Mouse (Mus musculus): ENCODE measurements at regions not wholly inside any gene's neighbourhood (a gene's known extent, or its start where the extent isn't known, plus 50 kb on each side); places are given as distances from the start of the nearest gene placed in this dataset.
"Not testable (repeated sequence)": the region's sequence is repeated elsewhere in the genome, so short reads cannot be mapped to it uniquely, and the experiment has no call there.

DNA sequence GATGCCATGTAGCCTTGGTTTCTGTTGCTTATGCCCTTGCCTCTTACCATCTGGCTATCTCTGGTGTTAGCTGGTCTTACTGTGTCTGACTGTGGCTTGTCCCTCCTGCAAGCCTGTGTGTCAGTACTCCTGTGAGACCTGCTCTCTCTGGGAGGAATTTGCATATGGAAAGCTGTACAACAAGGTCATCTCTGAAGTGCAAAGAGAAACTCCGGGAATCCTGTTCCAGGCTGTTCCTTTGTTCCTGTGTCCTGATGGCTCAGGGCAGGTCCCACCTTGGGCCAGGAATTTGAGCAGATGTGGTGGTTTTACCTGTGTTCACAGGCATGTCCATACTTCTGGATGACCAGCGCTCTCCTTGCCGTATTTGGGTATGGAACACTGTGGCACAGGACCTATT lies 218.6 kb upstream of the Nsun6 start:
- H3K4me1 ChIP-seq (replicated peaks; ENCODE audit: control insufficient read depth, insufficient read depth, low read length): no peaks in the 10 kb centered on the region
- DNase-seq (ENCODE audit: low spot score): no peak
- 91% methylated on average over 3 of the region's 3 CpGs for WGBS

GRCm38 (mm10) chr2:15260486-15261165 lies 205.8 kb upstream of the Nsun6 start:
- ATAC-seq (ENCODE audit: low FRiP score) (no peak), DNase-seq (ENCODE audit: low spot score) (peak; percentile 45)
- no peak overlapping the region for H3K9ac ChIP-seq

More for the DNA sequence above, 218.6 kb upstream of the Nsun6 start:
- H3K9me3 ChIP-seq (ENCODE audit: control insufficient read depth, low read length): no peaks in the 10 kb centered on the region
- no peak overlapping the region for H3K27ac ChIP-seq
- no peaks in the 10 kb centered on the region for H3K36me3 ChIP-seq (replicated peaks; ENCODE audit: control insufficient read depth, insufficient read depth)
- H3K9ac ChIP-seq: no peak overlapping the region
- H3K4me3 ChIP-seq (replicated peaks; ENCODE audit: low read length): no peak overlapping the region
- H3K27me3 ChIP-seq (ENCODE audit: control insufficient read depth, insufficient read depth, low read length): no peaks in the 10 kb centered on the region
- no peak for ATAC-seq (ENCODE audit: low FRiP score)
- H3K4me2 ChIP-seq (replicated peaks): no peak overlapping the region

GRCm38 (mm10) chr2:15242276-15242675 lies 187.4 kb upstream of the Nsun6 start:
- 87% methylated on average over 1 of the region's 1 CpGs for WGBS
- not testable (repeated sequence) for H3K27ac ChIP-seq; H3K36me3 ChIP-seq (replicated peaks; ENCODE audit: control insufficient read depth, insufficient read depth); DNase-seq (ENCODE audit: low spot score); H3K27me3 ChIP-seq (ENCODE audit: control insufficient read depth, insufficient read depth, low read length); H3K4me2 ChIP-seq (replicated peaks); H3K9me3 ChIP-seq (ENCODE audit: control insufficient read depth, low read length); ATAC-seq (ENCODE audit: low FRiP score); H3K9ac ChIP-seq; H3K4me1 ChIP-seq (replicated peaks; ENCODE audit: control insufficient read depth, insufficient read depth, low read length); H3K4me3 ChIP-seq (replicated peaks; ENCODE audit: low read length)

More at GRCm38 (mm10) chr2:15260486-15261165, 205.8 kb upstream of the Nsun6 start:
- Histone ChIP-seq H3K27me3 (ENCODE audit: control insufficient read depth, insufficient read depth, low read length) (no peaks in the 10 kb centered on the region), H3K4me2 (replicated peaks) (no peak overlapping the region), H3K36me3 (replicated peaks; ENCODE audit: control insufficient read depth, insufficient read depth) (no peaks in the 10 kb centered on the region), H3K4me1 (replicated peaks; ENCODE audit: control insufficient read depth, insufficient read depth, low read length) (no peaks in the 10 kb centered on the region), H3K27ac (no peak overlapping the region), H3K4me3 (replicated peaks; ENCODE audit: low read length) (no peak overlapping the region), H3K9me3 (ENCODE audit: control insufficient read depth, low read length) (no peaks in the 10 kb centered on the region)
- WGBS: 32% methylated on average over 4 of the region's 4 CpGs

- H3K36me3 ChIP-seq (replicated peaks; ENCODE audit: control insufficient read depth, insufficient read depth): no peaks in the 10 kb centered on the region
- no peak overlapping the region for H3K27ac ChIP-seq
- no peaks in the 10 kb centered on the region for H3K9me3 ChIP-seq (ENCODE audit: control insufficient read depth, low read length)
- peak; percentile 40 for DNase-seq (ENCODE audit: low spot score)
- no peak for ATAC-seq (ENCODE audit: low FRiP score)
- H3K4me1 ChIP-seq (replicated peaks; ENCODE audit: control insufficient read depth, insufficient read depth, low read length): no peaks in the 10 kb centered on the region
- no peak overlapping the region for H3K4me2 ChIP-seq (replicated peaks)
- WGBS: 50% methylated on average over 4 of the region's 4 CpGs
- no peak overlapping the region for H3K9ac ChIP-seq
- no peak overlapping the region for H3K4me3 ChIP-seq (replicated peaks; ENCODE audit: low read length)
- no peaks in the 10 kb centered on the region for H3K27me3 ChIP-seq (ENCODE audit: control insufficient read depth, insufficient read depth, low read length)
Observed at GRCm38 (mm10) chr2:15221910-15222309, 167.0 kb upstream of the Nsun6 start.

DNA sequence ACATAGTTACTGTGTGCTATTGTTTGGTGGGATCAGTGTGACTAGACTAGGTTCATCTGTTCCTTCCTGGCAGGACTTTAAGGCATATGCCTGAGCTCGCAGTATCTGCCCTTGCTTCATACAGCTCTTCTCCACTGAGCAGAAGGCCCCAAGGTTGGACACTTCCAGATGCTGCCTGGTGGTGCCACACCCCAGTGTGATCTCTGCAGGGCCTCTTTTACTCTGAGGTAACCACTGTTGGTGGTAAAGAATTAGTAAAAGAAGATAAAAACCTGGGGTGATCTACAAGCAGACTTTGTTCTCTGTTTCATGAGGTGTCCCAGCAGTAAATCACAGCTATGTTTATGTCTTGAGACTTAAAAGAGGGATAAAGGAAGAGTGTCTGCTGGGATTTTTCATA lies 133.2 kb upstream of the Nsun6 start:
- 92% methylated on average over 1 of the region's 1 CpGs for WGBS
- Histone ChIP-seq H3K36me3 (replicated peaks; ENCODE audit: control insufficient read depth, insufficient read depth) (no peaks in the 10 kb centered on the region), H3K27ac (no peak overlapping the region), H3K4me1 (replicated peaks; ENCODE audit: control insufficient read depth, insufficient read depth, low read length) (no peaks in the 10 kb centered on the region), H3K9ac (no peak overlapping the region), H3K4me2 (replicated peaks) (no peak overlapping the region), H3K9me3 (ENCODE audit: control insufficient read depth, low read length) (no peaks in the 10 kb centered on the region), H3K27me3 (ENCODE audit: control insufficient read depth, insufficient read depth, low read length) (no peaks in the 10 kb centered on the region), H3K4me3 (replicated peaks; ENCODE audit: low read length) (no peak overlapping the region)
- DNase-seq (ENCODE audit: low spot score): no peak
- no peak for ATAC-seq (ENCODE audit: low FRiP score)

DNA sequence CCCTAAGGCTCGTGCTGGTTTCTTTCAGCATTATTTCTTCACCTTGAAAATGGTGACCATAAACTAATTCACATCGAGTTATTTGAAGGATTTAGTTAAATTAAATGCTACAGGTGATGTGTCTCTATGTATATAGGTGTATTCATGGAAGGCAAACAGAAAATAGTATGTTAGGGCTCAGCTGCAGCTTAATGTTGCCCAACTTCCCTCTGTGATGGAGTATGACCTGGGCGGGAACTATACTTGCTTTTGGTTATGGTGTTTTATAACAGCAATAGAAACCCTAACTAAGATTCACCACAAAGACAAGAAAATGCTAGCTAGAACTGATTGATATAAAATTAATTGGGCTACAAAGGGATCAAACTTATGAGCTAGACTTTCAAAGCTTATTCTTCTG lies 126.1 kb upstream of the Nsun6 start:
- H3K4me3 ChIP-seq (replicated peaks; ENCODE audit: low read length): no peak overlapping the region
- DNase-seq (ENCODE audit: low spot score) (no peak), ATAC-seq (ENCODE audit: low FRiP score) (no peak)
- no peak overlapping the region for H3K27ac ChIP-seq
- H3K36me3 ChIP-seq (replicated peaks; ENCODE audit: control insufficient read depth, insufficient read depth): no peaks in the 10 kb centered on the region
- no peaks in the 10 kb centered on the region for H3K4me1 ChIP-seq (replicated peaks; ENCODE audit: control insufficient read depth, insufficient read depth, low read length)
- H3K9ac ChIP-seq: no peak overlapping the region
- H3K27me3 ChIP-seq (ENCODE audit: control insufficient read depth, insufficient read depth, low read length): no peaks in the 10 kb centered on the region
- H3K9me3 ChIP-seq (ENCODE audit: control insufficient read depth, low read length): no peaks in the 10 kb centered on the region
- H3K4me2 ChIP-seq (replicated peaks): no peak overlapping the region
- 86% methylated on average over 3 of the region's 3 CpGs for WGBS

- H3K4me1 ChIP-seq (replicated peaks; ENCODE audit: control insufficient read depth, insufficient read depth, low read length): no peaks in the 10 kb centered on the region
- ATAC-seq (ENCODE audit: low FRiP score) (no peak), DNase-seq (ENCODE audit: low spot score) (no peak)
- no peak overlapping the region for H3K9ac ChIP-seq
- no peak overlapping the region for H3K4me2 ChIP-seq (replicated peaks)
- H3K4me3 ChIP-seq (replicated peaks; ENCODE audit: low read length): no peak overlapping the region
- H3K27ac ChIP-seq: no peak overlapping the region
- H3K36me3 ChIP-seq (replicated peaks; ENCODE audit: control insufficient read depth, insufficient read depth): no peaks in the 10 kb centered on the region
- no peaks in the 10 kb centered on the region for H3K27me3 ChIP-seq (ENCODE audit: control insufficient read depth, insufficient read depth, low read length)
- H3K9me3 ChIP-seq (ENCODE audit: control insufficient read depth, low read length): no peaks in the 10 kb centered on the region
Observed at GRCm38 (mm10) chr2:15166435-15167024, 111.7 kb upstream of the Nsun6 start.

- no peak overlapping the region for H3K9ac ChIP-seq
- H3K27ac ChIP-seq: no peak overlapping the region
- ATAC-seq (ENCODE audit: low FRiP score): no peak
- 63% methylated on average over 3 of the region's 3 CpGs for WGBS
- H3K4me2 ChIP-seq (replicated peaks): no peak overlapping the region
- no peak overlapping the region for H3K4me3 ChIP-seq (replicated peaks; ENCODE audit: low read length)
- H3K9me3 ChIP-seq (ENCODE audit: control insufficient read depth, low read length): no peaks in the 10 kb centered on the region
- no peak for DNase-seq (ENCODE audit: low spot score)
- no peaks in the 10 kb centered on the region for H3K36me3 ChIP-seq (replicated peaks; ENCODE audit: control insufficient read depth, insufficient read depth)
- no peaks in the 10 kb centered on the region for H3K27me3 ChIP-seq (ENCODE audit: control insufficient read depth, insufficient read depth, low read length)
- H3K4me1 ChIP-seq (replicated peaks; ENCODE audit: control insufficient read depth, insufficient read depth, low read length): no peaks in the 10 kb centered on the region
Observed at GRCm38 (mm10) chr2:15165830-15166229, 111.0 kb upstream of the Nsun6 start.

- H3K9me3 ChIP-seq (ENCODE audit: control insufficient read depth, low read length): no peaks in the 10 kb centered on the region
- H3K9ac ChIP-seq: no peak overlapping the region
- DNase-seq (ENCODE audit: low spot score): no peak
- H3K4me1 ChIP-seq (replicated peaks; ENCODE audit: control insufficient read depth, insufficient read depth, low read length): no peaks in the 10 kb centered on the region
- no peak for ATAC-seq (ENCODE audit: low FRiP score)
- no peak overlapping the region for H3K27ac ChIP-seq
- no peaks in the 10 kb centered on the region for H3K36me3 ChIP-seq (replicated peaks; ENCODE audit: control insufficient read depth, insufficient read depth)
- no peak overlapping the region for H3K4me2 ChIP-seq (replicated peaks)
- no peaks in the 10 kb centered on the region for H3K27me3 ChIP-seq (ENCODE audit: control insufficient read depth, insufficient read depth, low read length)
- H3K4me3 ChIP-seq (replicated peaks; ENCODE audit: low read length): no peak overlapping the region
- 87% methylated on average over 6 of the region's 6 CpGs for WGBS
Observed at GRCm38 (mm10) chr2:15163732-15164418, 109.0 kb upstream of the Nsun6 start.
